Mouse (Mus musculus): Measurements from ENCODE around the gene D430042O09Rik. TPM values are rescaled to one million over a fixed set of nuclear protein-coding genes. Genes with fewer than 3 reads are reported as not detected.

D430042O09Rik gene
- polyA plus RNA-seq, 1 experiment = 13.0 TPM

- no peaks in the 10 kb centered on the region for H3K4me1 ChIP-seq (ENCODE audit: control insufficient read depth, insufficient read depth, low read length)
- TF ChIP-seq POLR2A (IDR thresholded peaks at IDR 0.05; ENCODE audit: low read depth, low read length) = no peak
- TF ChIP-seq CTCF (IDR thresholded peaks at IDR 0.05; ENCODE audit: borderline replicate concordance, insufficient read depth, low read length) = no peak
- H3K4me3 ChIP-seq (ENCODE audit: insufficient read depth, low read length) = no peak overlapping the region
- no peak overlapping the region for H3K27ac ChIP-seq (ENCODE audit: insufficient read depth, low read length)
These were observed 24.0 kb downstream of the D430042O09Rik start for GRCm38 (mm10) chr7:125731679-125732078.

- TF ChIP-seq CTCF (IDR thresholded peaks at IDR 0.05; ENCODE audit: borderline replicate concordance, insufficient read depth, low read length) (no peak), POLR2A (IDR thresholded peaks at IDR 0.05; ENCODE audit: low read depth, low read length) (no peak)
- Histone ChIP-seq H3K4me1 (ENCODE audit: control insufficient read depth, insufficient read depth, low read length) (no peaks in the 10 kb centered on the region), H3K27ac (ENCODE audit: insufficient read depth, low read length) (no peak overlapping the region), H3K4me3 (ENCODE audit: insufficient read depth, low read length) (no peak overlapping the region)
These were observed 26.1 kb downstream of the D430042O09Rik start for GRCm38 (mm10) chr7:125733791-125734190.

- H3K27ac ChIP-seq (ENCODE audit: insufficient read depth, low read length) = no peak overlapping the region
- TF ChIP-seq POLR2A (IDR thresholded peaks at IDR 0.05; ENCODE audit: low read depth, low read length) (no peak), CTCF (IDR thresholded peaks at IDR 0.05; ENCODE audit: borderline replicate concordance, insufficient read depth, low read length) (no peak)
- H3K4me1 ChIP-seq (ENCODE audit: control insufficient read depth, insufficient read depth, low read length) = no peaks in the 10 kb centered on the region
- no peak overlapping the region for H3K4me3 ChIP-seq (ENCODE audit: insufficient read depth, low read length)
These were observed 28.8 kb downstream of the D430042O09Rik start for GRCm38 (mm10) chr7:125736366-125737015.

- no peaks in the 10 kb centered on the region for H3K4me1 ChIP-seq (ENCODE audit: control insufficient read depth, insufficient read depth, low read length)
- TF ChIP-seq CTCF (IDR thresholded peaks at IDR 0.05; ENCODE audit: borderline replicate concordance, insufficient read depth, low read length) = no peak
- no peak for TF ChIP-seq POLR2A (IDR thresholded peaks at IDR 0.05; ENCODE audit: low read depth, low read length)
- H3K4me3 ChIP-seq (ENCODE audit: insufficient read depth, low read length) = no peak overlapping the region
- H3K27ac ChIP-seq (ENCODE audit: insufficient read depth, low read length) = no peak overlapping the region
These were observed 32.8 kb downstream of the D430042O09Rik start for GRCm38 (mm10) chr7:125740521-125740920.

GRCm38 (mm10) chr7:125741271-125741703 is 33.6 kb downstream of the D430042O09Rik start:
- H3K4me1 ChIP-seq (ENCODE audit: control insufficient read depth, insufficient read depth, low read length) = no peaks in the 10 kb centered on the region
- TF ChIP-seq POLR2A (IDR thresholded peaks at IDR 0.05; ENCODE audit: low read depth, low read length) = no peak
- TF ChIP-seq CTCF (IDR thresholded peaks at IDR 0.05; ENCODE audit: borderline replicate concordance, insufficient read depth, low read length) = no peak
- H3K4me3 ChIP-seq (ENCODE audit: insufficient read depth, low read length) = no peak overlapping the region
- H3K27ac ChIP-seq (ENCODE audit: insufficient read depth, low read length) = no peak overlapping the region

GRCm38 (mm10) chr7:125744774-125745173 is 37.1 kb downstream of the D430042O09Rik start:
- no peak overlapping the region for H3K27ac ChIP-seq (ENCODE audit: insufficient read depth, low read length)
- TF ChIP-seq POLR2A (IDR thresholded peaks at IDR 0.05; ENCODE audit: low read depth, low read length) (no peak), CTCF (IDR thresholded peaks at IDR 0.05; ENCODE audit: borderline replicate concordance, insufficient read depth, low read length) (no peak)
- no peaks in the 10 kb centered on the region for H3K4me1 ChIP-seq (ENCODE audit: control insufficient read depth, insufficient read depth, low read length)
- no peak overlapping the region for H3K4me3 ChIP-seq (ENCODE audit: insufficient read depth, low read length)

GRCm38 (mm10) chr7:125746621-125747315 is 39.1 kb downstream of the D430042O09Rik start:
- no peak for TF ChIP-seq CTCF (IDR thresholded peaks at IDR 0.05; ENCODE audit: borderline replicate concordance, insufficient read depth, low read length)
- TF ChIP-seq POLR2A (IDR thresholded peaks at IDR 0.05; ENCODE audit: low read depth, low read length) = no peak
- Histone ChIP-seq H3K27ac (ENCODE audit: insufficient read depth, low read length) (no peak overlapping the region), H3K4me1 (ENCODE audit: control insufficient read depth, insufficient read depth, low read length) (no peaks in the 10 kb centered on the region), H3K4me3 (ENCODE audit: insufficient read depth, low read length) (no peak overlapping the region)

- no peaks in the 10 kb centered on the region for H3K4me1 ChIP-seq (ENCODE audit: control insufficient read depth, insufficient read depth, low read length)
- H3K27ac ChIP-seq (ENCODE audit: insufficient read depth, low read length) = no peak overlapping the region
- no peak overlapping the region for H3K4me3 ChIP-seq (ENCODE audit: insufficient read depth, low read length)
- TF ChIP-seq POLR2A (IDR thresholded peaks at IDR 0.05; ENCODE audit: low read depth, low read length) (no peak), CTCF (IDR thresholded peaks at IDR 0.05; ENCODE audit: borderline replicate concordance, insufficient read depth, low read length) (0 out of 2 replicates have a peak, but pooled peaks have one; percentile 4)
These were observed 39.6 kb downstream of the D430042O09Rik start for GRCm38 (mm10) chr7:125747316-125747690.

- Histone ChIP-seq H3K4me3 (ENCODE audit: insufficient read depth, low read length) (no peak overlapping the region), H3K4me1 (ENCODE audit: control insufficient read depth, insufficient read depth, low read length) (no peaks in the 10 kb centered on the region), H3K27ac (ENCODE audit: insufficient read depth, low read length) (no peak overlapping the region)
- TF ChIP-seq CTCF (IDR thresholded peaks at IDR 0.05; ENCODE audit: borderline replicate concordance, insufficient read depth, low read length) (no peak), POLR2A (IDR thresholded peaks at IDR 0.05; ENCODE audit: low read depth, low read length) (no peak)
These were observed 40.5 kb downstream of the D430042O09Rik start for GRCm38 (mm10) chr7:125748186-125748585.

- TF ChIP-seq CTCF (IDR thresholded peaks at IDR 0.05; ENCODE audit: borderline replicate concordance, insufficient read depth, low read length) (no peak), POLR2A (IDR thresholded peaks at IDR 0.05; ENCODE audit: low read depth, low read length) (no peak)
- Histone ChIP-seq H3K4me1 (ENCODE audit: control insufficient read depth, insufficient read depth, low read length) (no peaks in the 10 kb centered on the region), H3K27ac (ENCODE audit: insufficient read depth, low read length) (no peak overlapping the region), H3K4me3 (ENCODE audit: insufficient read depth, low read length) (no peak overlapping the region)
These were observed 45.1 kb downstream of the D430042O09Rik start for GRCm38 (mm10) chr7:125752699-125753325.
